Mouse (Mus musculus) embryonic facial prominence, embryonic 13.5 days (tissue): ENCODE results near the gene Mmd. TPM values are rescaled to one million over a fixed set of nuclear protein-coding genes. Genes with fewer than 3 reads are reported as not detected.

Experiments used
- ATAC-seq: fragments of 200-750 bp; cut with Nextera tagmentation; 2 replicates; pipeline ENCODE4 v1.8.0; 2017; ENCODE audit warnings: low read depth; ENCODE audit not compliant: insufficient number of reproducible peaks, insufficient read depth, low FRiP score, low TSS enrichment
- H3K27ac ChIP-seq: fragments of 300-500 bp; sonication (generic); 2 replicates; pipeline ENCODE4 v1.5.1; 2015; ENCODE audit warnings: moderate library complexity, mild to moderate bottlenecking, inconsistent platforms
- H3K27me3 ChIP-seq: fragments of 300-500 bp; sonication (generic); 2 replicates; pipeline ENCODE4 v1.6.1; 2015; ENCODE audit warnings: mild to moderate bottlenecking, inconsistent platforms
- H3K36me3 ChIP-seq: fragments of 300-500 bp; sonication (generic); 2 replicates; pipeline ENCODE4 v1.6.1; 2015; ENCODE audit warnings: mild to moderate bottlenecking, inconsistent platforms
- H3K4me1 ChIP-seq: fragments of 300-500 bp; sonication (generic); 2 replicates; pipeline ENCODE4 v1.6.1; 2015; ENCODE audit warnings: inconsistent platforms
- H3K4me2 ChIP-seq: fragments of 300-500 bp; sonication (generic); 2 replicates; pipeline ENCODE4 v1.6.1; 2015; ENCODE audit warnings: moderate library complexity, mild to moderate bottlenecking, inconsistent platforms
- H3K4me3 ChIP-seq: fragments of 300-500 bp; sonication (generic); 2 replicates; pipeline ENCODE4 v1.5.1; 2015; ENCODE audit warnings: mild to moderate bottlenecking, inconsistent platforms
- H3K9ac ChIP-seq: fragments of 300-500 bp; sonication (generic); 2 replicates; pipeline ENCODE4 v1.6.1; 2015; ENCODE audit warnings: mild to moderate bottlenecking, inconsistent platforms
- H3K9me3 ChIP-seq: fragments of 300-500 bp; sonication (generic); 2 replicates; pipeline ENCODE4 v1.6.1; 2016; ENCODE audit warnings: inconsistent platforms
- WGBS: fragments of 180-500 bp; shearing (Covaris S2); methylation state at CpG from one replicate; pipeline ENCODE4 v1.1.7; 2015; ENCODE audit warnings: mixed read lengths; 5-methylcytosine and 5-hydroxymethylcytosine counted together
- polyA plus RNA-seq: library from polyadenylated mRNA; unstranded; fragments of >200 nt; fragmentation: Nextera tagmentation; extraction: Ambion mirVana; gene quantifications from 2 replicates; pipeline ENCODE4 v1.2.1, GENCODE M21; 2015

Gene Mmd
- polyA plus RNA-seq, 1 experiment from 2014 or later = 47.5 TPM

DNA sequence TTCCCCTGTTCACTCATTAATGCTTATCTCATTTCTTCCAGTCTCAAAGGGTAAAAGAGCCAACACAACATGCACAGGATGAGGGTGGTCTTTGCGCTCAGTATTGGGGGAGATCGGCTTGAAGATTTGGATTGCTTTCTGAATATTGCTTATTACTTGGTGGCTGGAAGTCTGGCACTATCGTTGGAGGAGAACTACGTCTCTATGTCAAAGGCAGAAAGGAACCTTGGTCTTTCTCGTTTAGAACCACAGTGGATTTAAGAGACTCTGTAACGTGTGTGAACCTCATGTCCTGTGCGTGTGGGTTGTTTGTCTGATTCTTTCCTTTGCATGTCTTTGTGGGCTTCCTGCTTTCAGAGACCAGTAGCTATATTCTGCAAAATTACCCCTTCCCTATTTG, 1.5 kb downstream of the Mmd start:
- H3K9me3 ChIP-seq = no peaks in the 10 kb centered on the region
- no peaks in the 10 kb centered on the region for H3K27me3 ChIP-seq
- no peaks in the 10 kb centered on the region for H3K36me3 ChIP-seq
- H3K9ac ChIP-seq = peak overlapping the region; percentile 97
- 0 out of 2 replicates have a peak overlapping the region, but pooled peaks have one; percentile 89 for H3K27ac ChIP-seq
- ATAC-seq = no peak
- H3K4me1 ChIP-seq = peaks cover 39% of the 10 kb centered on the region
- H3K4me3 ChIP-seq = peak overlapping the region; percentile 85
- WGBS = 53% methylated on average over 7 of the region's 7 CpGs
- peak overlapping the region; percentile 81 for H3K4me2 ChIP-seq

DNA sequence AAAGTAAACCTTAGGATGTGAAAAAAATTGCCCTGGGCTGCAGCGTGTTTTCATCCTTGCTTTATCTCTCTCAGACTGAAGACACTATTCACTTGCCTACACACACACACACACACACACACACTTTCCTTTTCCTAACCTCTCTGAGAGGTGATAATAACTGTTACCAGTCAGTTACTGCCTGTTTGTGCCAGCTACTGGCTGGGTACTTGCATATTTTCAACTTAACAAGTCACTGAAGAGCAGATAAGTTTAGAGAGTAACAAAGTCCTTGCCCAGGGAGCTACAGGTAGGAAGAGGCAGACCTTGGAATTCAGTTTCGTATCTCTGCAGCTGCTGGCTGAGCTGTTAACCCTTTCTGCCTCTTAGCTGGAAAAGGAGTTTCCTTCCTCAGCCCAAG, 2.7 kb downstream of the Mmd start:
- Histone ChIP-seq H3K4me3 (no peak overlapping the region), H3K36me3 (no peaks in the 10 kb centered on the region), H3K9ac (0 out of 2 replicates have a peak overlapping the region, but pooled peaks have one; percentile 12), H3K9me3 (no peaks in the 10 kb centered on the region), H3K27ac (no peak overlapping the region), H3K27me3 (no peaks in the 10 kb centered on the region), H3K4me2 (peak overlapping the region; percentile 81), H3K4me1 (peaks cover 50% of the 10 kb centered on the region)
- ATAC-seq = no peak
- 33% methylated on average over 2 of the region's 2 CpGs for WGBS

DNA sequence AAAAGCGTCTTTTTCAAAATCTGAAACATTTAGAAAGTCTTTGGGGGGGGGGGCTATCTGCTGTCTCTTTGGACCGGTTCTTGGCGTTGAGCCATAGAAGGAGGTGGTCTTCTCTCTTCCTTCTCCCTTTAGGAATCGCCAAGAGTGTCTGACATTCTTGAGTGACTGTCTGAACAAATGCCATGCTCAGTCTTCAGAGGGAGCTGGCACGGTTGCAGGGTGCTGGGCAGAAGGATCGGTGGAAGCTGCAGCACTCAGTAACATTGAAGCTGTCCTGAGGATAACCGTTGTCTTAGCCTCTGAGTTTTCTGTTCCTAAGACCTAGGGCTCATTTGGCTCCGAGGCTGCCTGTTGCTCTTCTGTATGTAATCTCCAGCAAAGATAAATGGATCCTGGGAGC, 3.1 kb downstream of the Mmd start:
- Histone ChIP-seq H3K36me3 (peaks cover 1% of the 10 kb centered on the region; the same call in 1 of the 2 replicates), H3K9me3 (no peaks in the 10 kb centered on the region), H3K4me3 (no peak overlapping the region), H3K27ac (no peak overlapping the region), H3K9ac (0 out of 2 replicates have a peak overlapping the region, but pooled peaks have one; percentile 12), H3K27me3 (no peaks in the 10 kb centered on the region), H3K4me1 (peaks cover 53% of the 10 kb centered on the region), H3K4me2 (peak overlapping the region; percentile 81)
- WGBS = 65% methylated on average over 8 of the region's 8 CpGs
- no peak for ATAC-seq

DNA sequence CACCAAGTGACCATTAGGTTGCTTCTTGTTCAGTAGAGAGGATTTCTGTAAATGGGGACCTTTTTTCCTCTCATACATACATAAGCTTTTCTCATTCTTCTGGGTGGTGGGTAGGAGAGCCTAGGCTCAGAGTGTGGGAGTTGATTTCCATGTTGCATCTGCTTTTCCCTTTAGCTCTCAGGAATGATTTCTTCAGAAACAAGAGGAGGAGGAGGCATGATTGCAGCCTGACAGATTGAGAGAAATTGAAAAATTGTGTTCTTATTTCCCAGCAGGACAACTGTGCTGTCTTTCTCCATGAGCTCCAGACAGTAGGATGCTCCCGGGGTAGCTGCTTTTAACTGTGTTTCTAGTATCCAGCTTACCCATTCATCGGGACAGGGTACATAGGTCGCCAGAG, 5.3 kb downstream of the Mmd start:
- H3K4me2 ChIP-seq = no peak overlapping the region
- H3K9ac ChIP-seq = no peak overlapping the region
- H3K4me3 ChIP-seq = no peak overlapping the region
- WGBS = 90% methylated on average over 3 of the region's 3 CpGs
- H3K4me1 ChIP-seq = peaks cover 64% of the 10 kb centered on the region
- H3K36me3 ChIP-seq = peaks cover 5% of the 10 kb centered on the region; the same call in 1 of the 2 replicates
- no peak overlapping the region for H3K27ac ChIP-seq
- H3K9me3 ChIP-seq = no peaks in the 10 kb centered on the region
- H3K27me3 ChIP-seq = no peaks in the 10 kb centered on the region
- ATAC-seq = no peak

DNA sequence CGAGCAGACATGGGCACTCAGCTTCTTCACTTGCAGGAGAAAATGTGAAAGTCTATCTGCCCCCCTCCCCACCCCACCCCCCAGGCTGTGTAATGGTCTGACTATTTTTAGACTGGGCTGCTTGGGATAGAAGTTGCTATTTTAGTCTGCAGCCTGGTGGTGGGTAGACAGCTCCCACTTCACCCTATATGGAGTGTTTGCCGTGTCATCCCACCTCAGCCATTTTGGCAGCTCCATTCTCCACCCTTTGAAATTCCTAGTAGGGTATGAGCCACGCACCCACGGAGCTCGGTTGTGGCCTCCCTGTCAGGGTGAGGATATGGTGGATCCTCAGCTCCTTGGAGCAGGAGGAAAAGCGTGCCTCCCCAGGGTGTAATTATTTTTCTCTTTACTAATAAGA, 6.4 kb downstream of the Mmd start:
- H3K27me3 ChIP-seq = no peaks in the 10 kb centered on the region
- WGBS = 60% methylated on average over 6 of the region's 6 CpGs

DNA sequence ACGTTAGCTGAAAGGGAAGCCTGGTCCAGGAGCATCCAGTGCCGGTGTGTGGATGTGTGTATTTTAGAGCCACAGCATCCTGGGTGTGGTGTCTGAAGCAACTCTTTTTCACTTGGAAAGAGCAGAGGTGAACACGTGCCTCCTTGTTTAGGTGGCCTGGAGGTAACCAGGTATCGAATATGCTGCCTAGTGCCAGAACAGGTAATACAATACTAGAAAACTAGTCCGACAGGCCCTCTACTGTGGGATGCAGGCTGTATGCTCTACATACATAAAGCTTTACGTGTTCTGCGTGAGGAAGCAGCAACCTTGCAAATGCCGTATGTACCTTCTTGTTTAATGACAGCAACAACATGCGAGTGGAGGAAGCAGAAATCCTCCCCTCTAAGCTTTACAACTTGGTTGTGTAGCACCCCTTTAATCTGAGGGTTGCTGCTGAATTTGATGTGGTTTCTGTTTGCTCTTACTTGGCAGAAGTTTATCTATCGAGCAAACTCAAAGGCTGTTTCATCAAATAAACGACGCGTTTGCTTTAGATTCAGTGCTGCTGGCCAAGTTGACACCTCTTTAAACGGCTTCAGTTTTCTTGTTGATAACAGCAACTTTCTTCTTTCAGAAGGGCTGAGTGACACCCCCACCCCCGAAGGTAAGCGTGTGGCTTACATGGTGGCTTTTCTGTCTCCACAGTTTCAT, 7.7 kb downstream of the Mmd start:
- 74% methylated on average over 16 of the region's 16 CpGs for WGBS
- no peaks in the 10 kb centered on the region for H3K9me3 ChIP-seq
- H3K4me3 ChIP-seq = no peak overlapping the region
- ATAC-seq = no peak; the same call in 1 of the 2 replicates
- H3K4me1 ChIP-seq = peaks cover 53% of the 10 kb centered on the region
- H3K36me3 ChIP-seq = peaks cover 28% of the 10 kb centered on the region
- peak overlapping the region; percentile 5; the same call in 1 of the 2 replicates for H3K27ac ChIP-seq
- H3K27me3 ChIP-seq = no peaks in the 10 kb centered on the region
- H3K9ac ChIP-seq = no peak overlapping the region
- H3K4me2 ChIP-seq = no peak overlapping the region

More for the DNA sequence above, 6.4 kb downstream of the Mmd start:
- Histone ChIP-seq H3K9ac (no peak overlapping the region), H3K27ac (no peak overlapping the region), H3K9me3 (no peaks in the 10 kb centered on the region), H3K4me3 (no peak overlapping the region), H3K4me2 (no peak overlapping the region), H3K4me1 (peaks cover 62% of the 10 kb centered on the region), H3K36me3 (peaks cover 15% of the 10 kb centered on the region)
- ATAC-seq = no peak

DNA sequence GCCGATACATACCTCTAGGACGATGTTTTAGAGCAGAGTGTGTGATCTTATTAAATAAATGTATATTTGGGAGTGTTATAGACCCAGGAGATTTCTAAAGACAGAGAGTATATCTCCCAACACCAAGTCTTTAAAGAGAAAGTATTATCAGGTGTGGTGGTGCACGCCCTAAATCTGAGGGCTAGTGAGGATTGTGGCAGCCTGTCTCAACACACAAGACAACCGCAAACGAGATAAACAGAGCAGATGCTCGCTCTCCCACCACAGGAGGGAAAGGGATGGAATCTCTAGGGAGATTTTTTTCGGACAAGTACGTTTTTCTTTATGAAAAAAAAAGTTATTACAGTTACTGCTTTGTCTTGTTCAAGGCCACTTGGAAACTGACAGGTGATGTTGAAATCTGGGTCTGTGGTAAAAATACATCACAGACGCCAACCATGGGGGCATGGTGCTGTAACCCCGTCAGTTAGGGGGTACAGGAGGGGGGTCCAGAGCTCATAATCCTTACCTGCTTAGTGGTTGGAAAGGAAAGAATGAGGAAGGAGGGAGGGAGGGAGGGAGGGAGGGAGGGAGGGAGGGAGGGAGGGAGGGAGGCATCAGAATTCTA, 9.2 kb downstream of the Mmd start:
- WGBS = 53% methylated on average over 10 of the region's 10 CpGs
- no peaks in the 10 kb centered on the region for H3K9me3 ChIP-seq
- no peak overlapping the region for H3K9ac ChIP-seq
- peaks cover 42% of the 10 kb centered on the region for H3K36me3 ChIP-seq
- no peak overlapping the region for H3K27ac ChIP-seq
- H3K4me1 ChIP-seq = peaks cover 42% of the 10 kb centered on the region
- H3K27me3 ChIP-seq = no peaks in the 10 kb centered on the region
- no peak overlapping the region for H3K4me3 ChIP-seq
- no peak overlapping the region for H3K4me2 ChIP-seq
- ATAC-seq = no peak

DNA sequence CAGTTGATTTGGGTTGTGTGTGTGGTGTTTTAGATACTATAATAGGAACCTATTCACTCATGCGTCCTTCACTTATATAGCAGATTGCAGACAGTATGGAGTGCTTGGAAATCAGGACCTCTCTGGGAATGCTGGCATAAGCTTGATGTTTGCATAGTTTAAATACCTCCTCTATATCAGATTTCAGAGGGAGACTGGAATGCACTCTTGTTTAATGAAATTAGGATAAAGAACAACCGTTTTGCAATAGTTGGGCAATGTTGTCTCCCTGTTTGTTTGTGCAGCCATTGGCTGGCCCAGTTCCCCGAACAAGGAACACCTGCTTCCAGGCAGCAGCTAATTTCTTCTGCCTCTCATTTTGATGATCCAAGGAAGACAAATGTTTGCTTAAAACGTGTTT, 9.8 kb downstream of the Mmd start:
- WGBS = 17% methylated on average over 4 of the region's 4 CpGs
- Histone ChIP-seq H3K9ac (no peak overlapping the region), H3K27me3 (no peaks in the 10 kb centered on the region), H3K4me1 (peaks cover 42% of the 10 kb centered on the region), H3K9me3 (no peaks in the 10 kb centered on the region), H3K36me3 (peaks cover 49% of the 10 kb centered on the region), H3K27ac (no peak overlapping the region), H3K4me3 (no peak overlapping the region), H3K4me2 (no peak overlapping the region)
- no peak for ATAC-seq

DNA sequence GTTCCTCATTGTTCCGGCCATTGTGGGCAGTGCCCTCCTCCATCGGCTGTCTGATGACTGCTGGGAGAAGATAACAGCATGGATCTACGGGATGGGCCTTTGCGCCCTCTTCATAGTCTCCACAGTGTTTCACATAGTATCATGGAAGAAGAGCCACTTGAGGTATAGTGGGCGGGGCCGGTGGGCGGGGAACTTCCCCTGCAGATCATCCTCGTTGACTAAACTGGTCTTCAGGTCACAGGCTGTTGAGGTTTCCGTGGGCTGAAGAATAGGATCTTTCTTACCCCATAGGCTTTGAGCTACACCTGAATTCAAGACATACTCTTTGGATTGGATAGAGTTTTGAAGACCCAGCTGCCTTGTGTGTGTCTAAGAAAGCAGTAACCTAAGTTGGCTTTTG, 10.6 kb downstream of the Mmd start:
- 86% methylated on average over 9 of the region's 9 CpGs for WGBS
- Histone ChIP-seq H3K27me3 (no peaks in the 10 kb centered on the region), H3K4me3 (no peak overlapping the region), H3K27ac (no peak overlapping the region), H3K4me1 (peaks cover 50% of the 10 kb centered on the region), H3K36me3 (peaks cover 56% of the 10 kb centered on the region), H3K9ac (no peak overlapping the region), H3K4me2 (no peak overlapping the region), H3K9me3 (no peaks in the 10 kb centered on the region)
- ATAC-seq = no peak

DNA sequence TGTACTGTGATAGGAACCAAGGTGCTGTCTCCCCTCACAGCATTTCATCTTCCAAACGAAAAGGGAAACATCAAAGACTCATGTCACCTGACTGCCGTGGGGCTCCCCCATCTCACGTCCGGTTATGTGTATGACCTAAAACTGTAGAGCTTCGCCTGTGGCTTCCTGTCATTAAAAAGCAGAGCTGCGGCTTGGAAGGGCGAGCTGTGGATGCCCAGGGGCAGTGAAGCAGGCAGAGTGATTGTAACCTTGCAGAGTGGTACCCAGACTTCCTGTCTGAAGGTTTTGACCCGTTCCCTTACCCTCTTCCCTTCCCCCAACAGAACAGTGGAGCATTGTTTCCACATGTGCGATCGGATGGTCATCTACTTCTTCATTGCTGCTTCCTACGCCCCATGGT, 14.9 kb downstream of the Mmd start:
- whole genome bisulfite sequencing = 35% methylated on average over 11 of the region's 11 CpGs
- H3K36me3 ChIP-seq = peaks cover 65% of the 10 kb centered on the region
- H3K4me3 ChIP-seq = no peak overlapping the region
- no peak overlapping the region for H3K4me2 ChIP-seq
- H3K27ac ChIP-seq = no peak overlapping the region
- H3K27me3 ChIP-seq = no peaks in the 10 kb centered on the region
- no peaks in the 10 kb centered on the region for H3K9me3 ChIP-seq
- ATAC-seq = no peak
- H3K9ac ChIP-seq = no peak overlapping the region
- peaks cover 32% of the 10 kb centered on the region for H3K4me1 ChIP-seq

DNA sequence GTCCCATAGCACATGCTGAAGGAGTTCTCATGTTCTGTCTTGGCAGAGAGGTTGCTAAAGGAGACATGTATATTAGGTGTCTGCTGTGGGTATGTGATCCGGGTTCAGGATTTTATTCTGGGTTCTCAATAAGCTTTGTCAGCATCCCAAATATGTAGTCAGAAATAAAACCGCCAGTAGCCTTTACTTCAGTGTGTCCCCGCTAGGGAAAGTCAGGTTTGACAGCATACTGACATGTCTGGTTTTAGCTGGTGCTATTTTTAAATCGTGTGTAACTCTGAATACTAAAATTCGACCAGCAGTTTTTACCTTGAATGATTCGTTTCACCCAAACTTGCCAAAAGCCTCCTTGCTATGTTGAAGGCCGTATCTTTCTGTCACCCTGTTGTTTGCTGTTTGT, 16.3 kb downstream of the Mmd start:
- Histone ChIP-seq H3K9ac (no peak overlapping the region), H3K36me3 (peaks cover 61% of the 10 kb centered on the region), H3K27me3 (no peaks in the 10 kb centered on the region), H3K4me1 (peaks cover 36% of the 10 kb centered on the region), H3K4me3 (no peak overlapping the region), H3K9me3 (no peaks in the 10 kb centered on the region), H3K27ac (no peak overlapping the region), H3K4me2 (no peak overlapping the region)
- ATAC-seq = no peak
- 70% methylated on average over 7 of the region's 7 CpGs for WGBS

DNA sequence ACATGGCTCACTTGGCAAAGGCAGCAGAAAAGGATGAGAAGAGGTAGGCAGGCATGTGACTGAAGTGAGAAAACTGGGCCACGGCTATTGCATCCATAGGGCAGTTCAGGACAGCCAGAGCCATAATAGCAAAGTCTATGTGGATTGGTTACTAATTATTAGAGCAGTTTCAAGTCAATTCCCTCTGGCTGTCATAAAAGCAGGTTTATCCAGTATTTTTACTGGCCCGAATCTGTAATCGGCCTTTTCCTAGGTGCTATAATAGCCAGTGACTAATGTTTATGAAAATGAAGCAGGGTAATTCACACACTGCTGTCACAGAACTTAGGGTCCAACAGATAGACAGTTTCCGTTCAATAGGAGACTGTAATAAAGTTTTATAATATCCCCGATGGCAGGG, 19.7 kb downstream of the Mmd start:
- Histone ChIP-seq H3K27ac (peak overlapping the region; percentile 57; the same call in 1 of the 2 replicates), H3K36me3 (peaks cover 54% of the 10 kb centered on the region), H3K4me1 (peaks cover 36% of the 10 kb centered on the region), H3K9ac (no peak overlapping the region), H3K4me3 (no peak overlapping the region), H3K4me2 (peak overlapping the region; percentile 32; the same call in 1 of the 2 replicates), H3K27me3 (no peaks in the 10 kb centered on the region), H3K9me3 (no peaks in the 10 kb centered on the region)
- no peak for ATAC-seq
- 71% methylated on average over 5 of the region's 5 CpGs for WGBS
